Mouse (Mus musculus) midbrain, embryonic 10.5 days (tissue): ENCODE results near the gene Spata13. TPM values are rescaled to one million over a fixed set of nuclear protein-coding genes. Genes with fewer than 3 reads are reported as not detected.

Experiments
- DNase-seq: peaks from one replicate; pipeline ENCODE4 v3.0.0-alpha.2; 2017; ENCODE audit warnings: low spot score
- H3K27ac ChIP-seq: fragments of 300-500 bp; sonication (generic); replicated peaks from 2 replicates; pipeline ENCODE4 v1.5.1; 2016; ENCODE audit warnings: mild to moderate bottlenecking
- H3K27me3 ChIP-seq: fragments of 300-500 bp; sonication (generic); 2 replicates; pipeline ENCODE4 v1.6.1; 2016; ENCODE audit warnings: low read depth, mild to moderate bottlenecking; ENCODE audit not compliant: poor library complexity, severe bottlenecking
- H3K36me3 ChIP-seq: fragments of 300-500 bp; sonication (generic); 2 replicates; pipeline ENCODE4 v1.6.1; 2016; ENCODE audit warnings: mild to moderate bottlenecking, moderate library complexity
- H3K4me1 ChIP-seq: fragments of 300-500 bp; sonication (generic); 2 replicates; pipeline ENCODE4 v1.6.1; 2016
- H3K4me3 ChIP-seq: fragments of 300-500 bp; sonication (generic); 2 replicates; pipeline ENCODE4 v1.5.1; 2016; ENCODE audit warnings: mild to moderate bottlenecking, moderate library complexity
- H3K9me3 ChIP-seq: fragments of 300-500 bp; sonication (generic); replicated peaks from 2 replicates; pipeline ENCODE4 v1.6.1; 2016; ENCODE audit warnings: mild to moderate bottlenecking
- WGBS: fragments of 180-500 bp; shearing (Covaris S2); methylation state at CpG from one replicate; pipeline ENCODE4 v1.1.7; 2016; 5-methylcytosine and 5-hydroxymethylcytosine counted together
- polyA plus RNA-seq: library from polyadenylated mRNA; unstranded; fragments of >200 nt; fragmentation: Nextera tagmentation; extraction: Ambion mirVana; gene quantifications from 2 replicates; pipeline ENCODE4 v1.2.1, GENCODE M21; 2016

Gene Spata13
- polyA plus RNA-seq, 1 experiment from 2014 or later = 67.9 TPM

- H3K27ac ChIP-seq = no peak overlapping the region
- DNase-seq = peak; percentile 43
- 44% methylated on average over 3 of the region's 3 CpGs for WGBS
- peaks cover 8% of the 10 kb centered on the region for H3K4me1 ChIP-seq
- H3K4me3 ChIP-seq = no peak overlapping the region
- peaks cover 49% of the 10 kb centered on the region for H3K36me3 ChIP-seq
- H3K9me3 ChIP-seq = no peaks in the 10 kb centered on the region
- H3K27me3 ChIP-seq = no peaks in the 10 kb centered on the region
These were observed 156.3 kb downstream of the Spata13 start for GRCm38 (mm10) chr14:60790103-60790502.

- Histone ChIP-seq H3K27me3 (no peaks in the 10 kb centered on the region), H3K4me1 (no peaks in the 10 kb centered on the region), H3K9me3 (no peaks in the 10 kb centered on the region), H3K27ac (no peak overlapping the region), H3K36me3 (peaks cover 56% of the 10 kb centered on the region), H3K4me3 (no peak overlapping the region)
- 91% methylated on average over 4 of the region's 4 CpGs for WGBS
- DNase-seq = no peak
These were observed 163.0 kb downstream of the Spata13 start for GRCm38 (mm10) chr14:60796600-60797322.

- 92% methylated on average over 5 of the region's 5 CpGs for WGBS
- peaks cover 58% of the 10 kb centered on the region for H3K36me3 ChIP-seq
These were observed 163.8 kb downstream of the Spata13 start for GRCm38 (mm10) chr14:60797596-60797995.

GRCm38 (mm10) chr14:60798721-60799120 is 164.9 kb downstream of the Spata13 start:
- Histone ChIP-seq H3K27me3 (no peaks in the 10 kb centered on the region), H3K36me3 (peaks cover 70% of the 10 kb centered on the region)
- 91% methylated on average over 4 of the region's 4 CpGs for WGBS

More at GRCm38 (mm10) chr14:60797596-60797995, 163.8 kb downstream of the Spata13 start:
- Histone ChIP-seq H3K27me3 (no peaks in the 10 kb centered on the region), H3K27ac (no peak overlapping the region), H3K9me3 (no peaks in the 10 kb centered on the region), H3K4me3 (no peak overlapping the region), H3K4me1 (no peaks in the 10 kb centered on the region)
- no peak for DNase-seq

GRCm38 (mm10) chr14:60799762-60800728 is 166.2 kb downstream of the Spata13 start:
- no peaks in the 10 kb centered on the region for H3K9me3 ChIP-seq
- no peak overlapping the region for H3K4me3 ChIP-seq
- DNase-seq = no peak
- H3K36me3 ChIP-seq = peaks cover 79% of the 10 kb centered on the region
- H3K27me3 ChIP-seq = no peaks in the 10 kb centered on the region
- WGBS = 56% methylated on average over 9 of the region's 9 CpGs
- H3K27ac ChIP-seq = no peak overlapping the region
- no peaks in the 10 kb centered on the region for H3K4me1 ChIP-seq

More at GRCm38 (mm10) chr14:60798721-60799120, 164.9 kb downstream of the Spata13 start:
- no peak overlapping the region for H3K27ac ChIP-seq
- H3K4me3 ChIP-seq = no peak overlapping the region
- no peaks in the 10 kb centered on the region for H3K4me1 ChIP-seq
- H3K9me3 ChIP-seq = no peaks in the 10 kb centered on the region
- no peak for DNase-seq

- DNase-seq = no peak
- no peaks in the 10 kb centered on the region for H3K9me3 ChIP-seq
- H3K4me3 ChIP-seq = no peak overlapping the region
- H3K27ac ChIP-seq = no peak overlapping the region
- no peaks in the 10 kb centered on the region for H3K27me3 ChIP-seq
- H3K4me1 ChIP-seq = peaks cover 3% of the 10 kb centered on the region
- peaks cover 68% of the 10 kb centered on the region for H3K36me3 ChIP-seq
- WGBS = 96% methylated on average over 13 of the region's 13 CpGs
These were observed 168.2 kb downstream of the Spata13 start for GRCm38 (mm10) chr14:60802026-60802425.

GRCm38 (mm10) chr14:60804978-60805377 is 171.2 kb downstream of the Spata13 start:
- DNase-seq = no peak
- Histone ChIP-seq H3K27me3 (no peaks in the 10 kb centered on the region), H3K27ac (peak overlapping the region; percentile 17; the same call in 1 of the 2 replicates), H3K4me3 (no peak overlapping the region), H3K36me3 (peaks cover 57% of the 10 kb centered on the region), H3K9me3 (no peaks in the 10 kb centered on the region), H3K4me1 (peaks cover 13% of the 10 kb centered on the region)
- WGBS = 95% methylated on average over 9 of the region's 9 CpGs

GRCm38 (mm10) chr14:60805871-60806270 is 172.1 kb downstream of the Spata13 start:
- Histone ChIP-seq H3K36me3 (peaks cover 51% of the 10 kb centered on the region), H3K27ac (no peak overlapping the region), H3K9me3 (no peaks in the 10 kb centered on the region), H3K4me1 (peaks cover 13% of the 10 kb centered on the region), H3K4me3 (no peak overlapping the region), H3K27me3 (no peaks in the 10 kb centered on the region)
- no peak for DNase-seq
- 84% methylated on average over 1 of the region's 1 CpGs for WGBS

- H3K9me3 ChIP-seq = no peaks in the 10 kb centered on the region
- no peaks in the 10 kb centered on the region for H3K27me3 ChIP-seq
- peaks cover 13% of the 10 kb centered on the region for H3K4me1 ChIP-seq
- peak; percentile 26 for DNase-seq
- H3K27ac ChIP-seq = no peak overlapping the region
- H3K4me3 ChIP-seq = no peak overlapping the region
- H3K36me3 ChIP-seq = peaks cover 48% of the 10 kb centered on the region
- WGBS = 63% methylated on average over 11 of the region's 11 CpGs
These were observed 173.1 kb downstream of the Spata13 start for GRCm38 (mm10) chr14:60806891-60807344.

GRCm38 (mm10) chr14:60809881-60810280 is 176.1 kb downstream of the Spata13 start:
- H3K4me3 ChIP-seq = no peak overlapping the region
- H3K9me3 ChIP-seq = no peaks in the 10 kb centered on the region
- no peak for DNase-seq
- no peaks in the 10 kb centered on the region for H3K27me3 ChIP-seq
- 89% methylated on average over 8 of the region's 8 CpGs for WGBS
- no peak overlapping the region for H3K27ac ChIP-seq
- H3K4me1 ChIP-seq = peaks cover 13% of the 10 kb centered on the region
- H3K36me3 ChIP-seq = peaks cover 40% of the 10 kb centered on the region

- no peak for DNase-seq
These were observed 177.7 kb downstream of the Spata13 start for GRCm38 (mm10) chr14:60811547-60811946.

More at GRCm38 (mm10) chr14:60811547-60811946, 177.7 kb downstream of the Spata13 start:
- Histone ChIP-seq H3K9me3 (no peaks in the 10 kb centered on the region), H3K36me3 (peaks cover 41% of the 10 kb centered on the region), H3K4me1 (peaks cover 13% of the 10 kb centered on the region), H3K27me3 (no peaks in the 10 kb centered on the region), H3K27ac (no peak overlapping the region), H3K4me3 (no peak overlapping the region)
- 88% methylated on average over 4 of the region's 4 CpGs for WGBS
